Mouse (Mus musculus) hindbrain, embryonic 15.5 days (tissue): ENCODE results near the gene Arl9. TPM values are rescaled to one million over a fixed set of nuclear protein-coding genes. Genes with fewer than 3 reads are reported as not detected.
"Not testable (repeated sequence)": the region's sequence is repeated elsewhere in the genome, so short reads cannot be mapped to it uniquely, and the experiment has no call there.

Experiments used
- ATAC-seq: fragments of 200-750 bp; cut with Nextera tagmentation; 2 replicates; pipeline ENCODE4 v1.8.0; 2017; ENCODE audit warnings: low read depth, moderate number of reproducible peaks, moderate TSS enrichment; ENCODE audit not compliant: low FRiP score
- H3K27ac ChIP-seq: fragments of 300-500 bp; sonication (generic); replicated peaks from 2 replicates; pipeline ENCODE4 v1.5.1; 2015; ENCODE audit warnings: mild to moderate bottlenecking, inconsistent platforms
- H3K27me3 ChIP-seq: fragments of 300-500 bp; sonication (generic); 2 replicates; pipeline ENCODE4 v1.6.1; 2015; ENCODE audit warnings: control low read depth, inconsistent platforms
- H3K36me3 ChIP-seq: fragments of 300-500 bp; sonication (generic); 2 replicates; pipeline ENCODE4 v1.6.1; 2015; ENCODE audit warnings: control low read depth, inconsistent platforms
- H3K4me1 ChIP-seq: fragments of 300-500 bp; sonication (generic); replicated peaks from 2 replicates; pipeline ENCODE4 v1.6.1; 2015; ENCODE audit warnings: control low read depth, inconsistent platforms
- H3K4me2 ChIP-seq: fragments of 300-500 bp; sonication (generic); 2 replicates; pipeline ENCODE4 v1.6.1; 2015; ENCODE audit warnings: moderate library complexity, mild to moderate bottlenecking, inconsistent platforms
- H3K4me3 ChIP-seq: fragments of 300-500 bp; sonication (generic); 2 replicates; pipeline ENCODE4 v1.5.1; 2015; ENCODE audit warnings: mild to moderate bottlenecking, inconsistent platforms
- H3K9ac ChIP-seq: fragments of 300-500 bp; sonication (generic); 2 replicates; pipeline ENCODE4 v1.6.1; 2015; ENCODE audit warnings: inconsistent platforms
- H3K9me3 ChIP-seq: fragments of 300-500 bp; sonication (generic); 2 replicates; pipeline ENCODE4 v1.6.1; 2016; ENCODE audit warnings: control low read depth, inconsistent platforms
- WGBS: fragments of 180-500 bp; shearing (Covaris S2); methylation state at CpG from one replicate; pipeline ENCODE4 v1.1.7; 2015; 5-methylcytosine and 5-hydroxymethylcytosine counted together
- polyA plus RNA-seq: library from polyadenylated mRNA; unstranded; fragments of >200 nt; fragmentation: Nextera tagmentation; extraction: Ambion mirVana; gene quantifications from 2 replicates; pipeline ENCODE4 v1.2.1, GENCODE M21; 2015

The Arl9 gene
- polyA plus RNA-seq, result not detected in 2 replicates

- no peaks in the 10 kb centered on the region for H3K4me1 ChIP-seq
- WGBS, result 94% methylated on average over 6 of the region's 6 CpGs
- H3K4me2 ChIP-seq, result no peak within 1 kb of the TSS
- ATAC-seq, result no peak
- H3K9ac ChIP-seq, result no peak within 1 kb of the TSS
- H3K27ac ChIP-seq, result no peak within 1 kb of the TSS
- no peaks in the 10 kb centered on the region for H3K9me3 ChIP-seq
- peaks cover 12% of the 10 kb centered on the region for H3K36me3 ChIP-seq
- no peak within 1 kb of the TSS for H3K4me3 ChIP-seq
- H3K27me3 ChIP-seq, result no peaks in the 10 kb centered on the region
These were observed at the start of gene Arl9 for GRCm38 (mm10) chr5:77004051-77004821. TSS of gene Arl9 (plus strand) at chr5:77004055.

DNA sequence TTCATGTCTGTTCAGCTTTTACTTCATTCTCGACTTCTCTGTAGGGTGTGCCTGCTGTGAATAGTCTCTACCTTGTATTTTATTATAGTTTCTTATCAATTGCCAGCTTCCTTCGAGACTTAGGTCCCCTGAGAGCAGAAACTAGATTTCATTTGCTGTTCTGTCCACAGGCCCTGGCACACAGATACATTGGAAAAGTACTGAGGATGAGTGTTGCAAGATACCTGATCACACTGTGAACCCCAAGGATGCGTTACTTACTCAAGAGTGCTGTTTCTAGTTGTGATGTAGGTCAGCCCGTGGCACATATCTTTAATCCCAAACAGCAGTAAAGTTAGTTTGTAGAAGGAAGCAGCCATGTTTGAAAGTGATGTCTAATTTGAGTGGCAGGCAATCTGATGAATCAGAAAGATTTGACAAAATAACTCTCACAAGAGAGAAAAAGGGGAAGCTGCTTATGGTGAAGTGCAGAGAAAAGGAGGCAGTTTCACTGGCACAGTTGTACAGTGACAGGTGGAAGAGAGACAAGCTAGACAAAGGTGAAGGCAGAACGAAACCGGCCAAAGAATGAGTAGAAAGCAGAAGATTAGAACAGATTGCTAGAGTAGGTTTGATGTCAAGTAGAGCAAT, 49.5 kb upstream of the Arl9 start:
- Histone ChIP-seq H3K4me3 (no peak overlapping the region), H3K4me1 (peaks cover 34% of the 10 kb centered on the region), H3K9me3 (no peaks in the 10 kb centered on the region), H3K9ac (no peak overlapping the region), H3K27ac (no peak overlapping the region), H3K27me3 (no peaks in the 10 kb centered on the region), H3K36me3 (peaks cover 25% of the 10 kb centered on the region), H3K4me2 (no peak overlapping the region)
- WGBS, result 83% methylated on average over 6 of the region's 6 CpGs
- ATAC-seq, result no peak

GRCm38 (mm10) chr5:76955474-76955873, 48.4 kb upstream of the Arl9 start:
- 88% methylated on average over 4 of the region's 4 CpGs for WGBS
- ATAC-seq, result no peak

GRCm38 (mm10) chr5:76957954-76958353, 45.9 kb upstream of the Arl9 start:
- H3K4me1 ChIP-seq, result peaks cover 10% of the 10 kb centered on the region; the same call in 1 of the 2 replicates
- 100% methylated on average over 1 of the region's 1 CpGs for WGBS
- H3K4me3 ChIP-seq, result no peak overlapping the region
- no peak overlapping the region for H3K9ac ChIP-seq
- H3K4me2 ChIP-seq, result no peak overlapping the region
- ATAC-seq, result no peak
- H3K27ac ChIP-seq, result no peak overlapping the region
- peaks cover 56% of the 10 kb centered on the region for H3K36me3 ChIP-seq
- H3K9me3 ChIP-seq, result no peaks in the 10 kb centered on the region
- H3K27me3 ChIP-seq, result no peaks in the 10 kb centered on the region

More at GRCm38 (mm10) chr5:76955474-76955873, 48.4 kb upstream of the Arl9 start:
- Histone ChIP-seq H3K4me3 (no peak overlapping the region), H3K9me3 (no peaks in the 10 kb centered on the region), H3K27ac (no peak overlapping the region), H3K4me2 (no peak overlapping the region), H3K4me1 (peaks cover 23% of the 10 kb centered on the region), H3K9ac (no peak overlapping the region), H3K36me3 (peaks cover 34% of the 10 kb centered on the region), H3K27me3 (no peaks in the 10 kb centered on the region)

DNA sequence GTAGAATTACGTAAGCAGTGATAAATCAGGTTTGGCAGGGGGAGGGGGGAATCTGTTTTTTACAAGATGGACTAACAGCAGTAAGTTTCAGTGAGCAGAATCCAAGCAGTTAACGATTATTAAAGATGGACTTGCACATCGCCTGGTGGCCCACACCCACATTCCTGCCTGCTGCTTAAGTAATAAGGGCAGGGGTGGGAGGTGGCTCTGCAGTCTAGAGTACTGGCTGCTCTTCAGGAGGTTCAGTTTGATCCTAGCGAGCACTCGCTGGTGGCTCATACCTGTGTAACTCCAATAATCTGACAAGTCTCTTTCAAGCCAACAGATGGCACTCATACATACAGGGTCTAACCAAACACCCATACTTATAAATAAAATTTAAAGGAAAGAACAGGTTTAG, 44.3 kb upstream of the Arl9 start:
- no peak overlapping the region for H3K4me3 ChIP-seq
- H3K27me3 ChIP-seq, result no peaks in the 10 kb centered on the region
- no peak overlapping the region for H3K4me2 ChIP-seq
- no peaks in the 10 kb centered on the region for H3K9me3 ChIP-seq
- no peak overlapping the region for H3K27ac ChIP-seq
- H3K36me3 ChIP-seq, result peaks cover 67% of the 10 kb centered on the region
- H3K9ac ChIP-seq, result no peak overlapping the region
- ATAC-seq, result no peak
- no peaks in the 10 kb centered on the region for H3K4me1 ChIP-seq
- 92% methylated on average over 5 of the region's 5 CpGs for WGBS

GRCm38 (mm10) chr5:76962545-76962944, 41.3 kb upstream of the Arl9 start:
- Histone ChIP-seq H3K4me1 (no peaks in the 10 kb centered on the region), H3K27me3 (no peaks in the 10 kb centered on the region), H3K36me3 (peaks cover 67% of the 10 kb centered on the region), H3K27ac (no peak overlapping the region), H3K4me3 (no peak overlapping the region), H3K9ac (no peak overlapping the region), H3K9me3 (no peaks in the 10 kb centered on the region), H3K4me2 (no peak overlapping the region)
- ATAC-seq, result no peak
- 83% methylated on average over 11 of the region's 11 CpGs for WGBS

DNA sequence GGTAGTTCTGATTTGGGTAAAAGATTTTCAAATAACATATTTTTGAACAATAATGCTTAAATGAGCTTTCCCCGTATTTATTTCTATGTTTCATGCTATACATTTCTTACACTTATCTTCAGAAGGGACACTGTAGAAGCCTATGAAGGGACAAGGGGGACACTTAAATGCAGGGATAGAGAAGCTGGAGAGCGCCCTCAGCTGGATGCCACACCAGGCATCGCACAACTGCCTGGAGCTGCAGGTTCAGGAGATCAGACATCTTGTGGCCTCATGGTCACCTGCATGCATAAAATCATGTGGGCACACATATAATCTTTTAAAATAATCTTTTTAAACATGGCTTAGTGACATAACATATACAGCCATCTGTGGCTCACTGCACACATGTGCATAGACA, 39.2 kb upstream of the Arl9 start:
- Histone ChIP-seq H3K27ac (no peak overlapping the region), H3K4me2 (no peak overlapping the region), H3K9ac (no peak overlapping the region), H3K27me3 (no peaks in the 10 kb centered on the region), H3K9me3 (no peaks in the 10 kb centered on the region), H3K36me3 (peaks cover 63% of the 10 kb centered on the region), H3K4me3 (no peak overlapping the region), H3K4me1 (no peaks in the 10 kb centered on the region)
- no peak for ATAC-seq
- WGBS, result 96% methylated on average over 3 of the region's 3 CpGs

DNA sequence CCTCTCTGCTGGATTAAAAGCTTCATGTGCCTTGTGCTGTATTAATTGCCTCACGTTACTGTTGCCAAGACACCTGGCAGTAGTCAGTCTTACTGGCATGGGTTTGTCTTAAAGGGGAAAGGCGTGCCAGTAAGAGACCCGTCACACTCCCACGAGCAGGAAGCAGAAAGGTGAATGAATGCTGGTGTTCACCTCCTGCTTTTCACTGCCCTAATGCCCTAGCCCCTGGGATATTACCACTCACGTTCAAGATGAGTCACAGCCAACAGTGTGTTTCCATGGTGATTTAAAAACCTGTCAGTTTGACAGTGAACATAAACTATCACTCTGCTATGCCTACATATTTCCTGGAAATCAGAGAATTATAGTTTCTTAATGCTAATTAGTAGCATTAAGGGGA, 34.6 kb upstream of the Arl9 start:
- 81% methylated on average over 5 of the region's 5 CpGs for WGBS
- Histone ChIP-seq H3K27me3 (no peaks in the 10 kb centered on the region), H3K9ac (no peak overlapping the region), H3K4me2 (no peak overlapping the region), H3K9me3 (no peaks in the 10 kb centered on the region), H3K36me3 (peaks cover 29% of the 10 kb centered on the region), H3K4me3 (no peak overlapping the region), H3K4me1 (peaks cover 10% of the 10 kb centered on the region), H3K27ac (no peak overlapping the region)
- ATAC-seq, result no peak

- Histone ChIP-seq H3K4me1 (peaks cover 18% of the 10 kb centered on the region), H3K36me3 (peaks cover 24% of the 10 kb centered on the region)
- H3K27me3 ChIP-seq, H3K9ac ChIP-seq, ATAC-seq, H3K27ac ChIP-seq, H3K9me3 ChIP-seq, H3K4me2 ChIP-seq, H3K4me3 ChIP-seq: not testable (repeated sequence)
- 100% methylated on average over 1 of the region's 1 CpGs for WGBS
These were observed 32.7 kb upstream of the Arl9 start for GRCm38 (mm10) chr5:76971115-76971514.

DNA sequence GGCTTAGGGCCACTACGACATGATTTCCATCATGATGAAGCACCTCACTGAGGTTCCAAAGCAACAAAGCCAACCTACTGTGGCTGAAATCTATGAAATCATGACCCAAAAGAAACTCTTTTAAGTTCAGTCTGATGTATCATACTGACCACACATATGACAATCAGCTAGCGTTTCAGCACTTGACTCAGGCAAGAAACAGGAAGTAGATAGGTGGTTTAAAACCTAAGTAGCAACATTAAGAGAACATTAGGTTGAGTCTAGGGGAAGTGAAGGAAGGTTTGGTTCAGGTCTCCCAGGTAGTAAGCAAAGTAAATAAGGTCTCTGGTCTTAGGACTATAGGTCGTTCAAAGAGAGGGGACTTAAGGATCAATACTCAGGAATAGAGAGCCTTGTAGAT, 30.4 kb upstream of the Arl9 start:
- 73% methylated on average over 3 of the region's 3 CpGs for WGBS
- Histone ChIP-seq H3K9me3 (no peaks in the 10 kb centered on the region), H3K9ac (peak overlapping the region; percentile 86; the same call in 1 of the 2 replicates), H3K27ac (no peak overlapping the region), H3K4me3 (peak overlapping the region; percentile 91), H3K4me1 (peaks cover 22% of the 10 kb centered on the region), H3K4me2 (peak overlapping the region; percentile 78), H3K36me3 (peaks cover 15% of the 10 kb centered on the region), H3K27me3 (no peaks in the 10 kb centered on the region)
- ATAC-seq, result no peak

- H3K4me2 ChIP-seq, result peak overlapping the region; percentile 78
- peaks cover 19% of the 10 kb centered on the region for H3K36me3 ChIP-seq
- H3K4me3 ChIP-seq, result peak overlapping the region; percentile 91
- peak overlapping the region; percentile 86 for H3K9ac ChIP-seq
- H3K27ac ChIP-seq, result peak overlapping the region; percentile 90; the same call in 1 of the 2 replicates
- no peaks in the 10 kb centered on the region for H3K9me3 ChIP-seq
- no peaks in the 10 kb centered on the region for H3K27me3 ChIP-seq
- no peak; the same call in 1 of the 2 replicates for ATAC-seq
- H3K4me1 ChIP-seq, result peaks cover 22% of the 10 kb centered on the region
- 4% methylated on average over 17 of the region's 17 CpGs for WGBS
These were observed 29.7 kb upstream of the Arl9 start for GRCm38 (mm10) chr5:76974207-76974553.

DNA sequence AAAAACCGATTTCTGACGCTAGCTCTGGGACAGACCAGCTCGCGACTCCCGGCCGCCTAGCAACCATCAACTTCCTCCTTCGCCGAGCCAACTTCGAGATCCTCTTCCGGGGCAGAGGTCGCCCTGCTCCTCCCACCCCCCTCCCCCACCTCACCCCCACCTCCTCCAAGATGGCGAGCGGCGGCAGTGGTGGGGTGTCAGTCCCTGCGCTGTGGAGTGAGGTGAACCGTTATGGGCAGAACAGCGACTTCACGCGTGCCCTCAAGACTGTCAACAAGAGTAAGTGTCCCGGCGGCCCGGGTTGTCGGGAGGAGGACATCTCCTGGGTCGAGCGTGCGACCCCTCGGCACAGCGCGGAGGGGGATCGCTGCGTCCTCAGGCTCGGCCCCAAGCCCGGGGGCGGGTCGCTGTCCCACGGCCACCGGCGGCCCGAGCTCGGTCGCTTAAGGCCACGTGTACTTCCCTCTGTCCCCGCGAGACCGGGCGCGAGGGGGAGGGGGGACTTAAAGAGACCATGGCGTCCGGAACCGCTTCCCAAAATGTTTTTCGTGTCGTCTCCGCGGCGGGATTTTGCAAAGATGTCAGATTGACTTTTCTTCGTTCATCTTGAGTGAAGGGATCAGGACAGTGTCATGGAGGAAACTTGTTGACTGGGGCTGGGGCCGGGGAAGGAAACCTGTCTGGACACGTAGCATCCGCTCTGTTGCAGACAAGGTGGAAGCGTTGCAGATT, 29.1 kb upstream of the Arl9 start, which contains the start of gene Srp72:
TSS of gene Srp72 (plus strand) at position 130 of the 732 bp plus-strand sequence.
- Histone ChIP-seq H3K4me2 (peak within 1 kb of the TSS; percentile 78), H3K9ac (peak within 1 kb of the TSS; percentile 86), H3K9me3 (no peaks in the 10 kb centered on the region), H3K27ac (peak within 1 kb of the TSS; percentile 90), H3K27me3 (no peaks in the 10 kb centered on the region), H3K4me3 (peak within 1 kb of the TSS; percentile 91), H3K4me1 (peaks cover 22% of the 10 kb centered on the region), H3K36me3 (peaks cover 19% of the 10 kb centered on the region)
- peak; percentile 95 for ATAC-seq
- WGBS, result under 1% methylated on average over 60 of the region's 60 CpGs
